Mouse (Mus musculus) kidney, embryonic 14.5 days (tissue): ENCODE measurements around the gene Lmod1. TPM values are rescaled to one million over a fixed set of nuclear protein-coding genes. Genes with fewer than 3 reads are reported as not detected.

ENCODE experiments used
- ATAC-seq: fragments of 200-750 bp; cut with Nextera tagmentation; 2 replicates; pipeline ENCODE4 v1.8.0; 2017; ENCODE audit warnings: moderate number of reproducible peaks, mild to moderate bottlenecking, moderate TSS enrichment, moderate library complexity; ENCODE audit not compliant: low FRiP score, low TSS enrichment
- H3K27ac ChIP-seq: fragments of 300-500 bp; sonication (generic); 2 replicates; pipeline ENCODE4 v1.5.1; 2014; ENCODE audit warnings: low read depth, mild to moderate bottlenecking, low read length, moderate library complexity, mixed read lengths
- H3K27me3 ChIP-seq: fragments of 300-500 bp; sonication (generic); 2 replicates; pipeline ENCODE4 v1.6.1; 2014; ENCODE audit warnings: mild to moderate bottlenecking, low read length; ENCODE audit not compliant: control insufficient read depth, insufficient read depth
- H3K36me3 ChIP-seq: fragments of 300-500 bp; sonication (generic); 2 replicates; pipeline ENCODE4 v1.6.1; 2014; ENCODE audit warnings: low read length, mixed read lengths; ENCODE audit not compliant: control insufficient read depth, insufficient read depth
- H3K4me1 ChIP-seq: fragments of 300-500 bp; sonication (generic); 2 replicates; pipeline ENCODE4 v1.6.1; 2014; ENCODE audit warnings: low read length, mixed read lengths; ENCODE audit not compliant: control insufficient read depth, insufficient read depth
- H3K4me2 ChIP-seq: fragments of 300-500 bp; sonication (generic); replicated peaks from 2 replicates; pipeline ENCODE4 v1.6.1; 2014; ENCODE audit warnings: low read depth, mild to moderate bottlenecking, low read length
- H3K4me3 ChIP-seq: fragments of 300-500 bp; sonication (generic); 2 replicates; pipeline ENCODE4 v1.5.1; 2014; ENCODE audit warnings: mild to moderate bottlenecking, low read length
- H3K9ac ChIP-seq: fragments of 300-500 bp; sonication (generic); 2 replicates; pipeline ENCODE4 v1.6.1; 2014; ENCODE audit warnings: low read depth, mild to moderate bottlenecking, low read length, moderate library complexity
- H3K9me3 ChIP-seq: fragments of 300-500 bp; sonication (generic); 2 replicates; pipeline ENCODE4 v1.6.1; 2016; ENCODE audit warnings: low read length; ENCODE audit not compliant: control insufficient read depth
- WGBS: fragments of 180-500 bp; shearing (Covaris S2); extraction: QIAGEN DNeasy Blood & Tissue Kit; methylation state at CpG from one replicate; pipeline ENCODE4 v1.1.7; 2014; 5-methylcytosine and 5-hydroxymethylcytosine counted together
- polyA plus RNA-seq: library from polyadenylated mRNA; unstranded; fragments of >200 nt; fragmentation: Nextera tagmentation; extraction: Ambion mirVana; gene quantifications from 2 replicates; pipeline ENCODE4 v1.2.1, GENCODE M21; 2014

The Lmod1 gene
- polyA plus RNA-seq, 1 experiment from 2014 or later: 0.55 TPM

DNA sequence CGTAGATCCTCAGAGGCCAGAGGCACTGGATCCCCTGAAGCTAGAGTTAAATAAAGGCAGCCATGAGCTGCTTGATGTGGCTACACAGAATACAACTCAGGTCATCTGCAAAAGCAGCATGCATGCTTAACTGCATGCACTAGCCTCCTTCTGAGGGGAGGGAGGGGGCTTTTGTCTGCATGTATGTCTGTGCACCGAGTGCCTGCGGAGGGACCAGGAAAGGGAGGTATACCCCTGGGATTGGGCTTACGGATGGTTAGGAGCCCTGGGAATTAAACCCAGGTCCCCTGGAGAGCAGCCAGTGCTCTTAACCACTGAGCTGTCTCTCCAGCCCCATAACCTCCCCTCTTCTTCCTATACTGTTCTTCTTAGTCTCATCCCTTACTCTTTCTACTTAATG is 87.5 kb downstream of the Lmod1 start:
- Histone ChIP-seq H3K27ac (no peak overlapping the region; the same call in 1 of the 2 replicates), H3K9ac (no peak overlapping the region), H3K4me2 (no peak overlapping the region), H3K27me3 (no peaks in the 10 kb centered on the region), H3K36me3 (peaks cover 92% of the 10 kb centered on the region), H3K4me1 (no peaks in the 10 kb centered on the region), H3K4me3 (no peak overlapping the region), H3K9me3 (no peaks in the 10 kb centered on the region)
- ATAC-seq: no peak
- WGBS: 87% methylated on average over 4 of the region's 4 CpGs

DNA sequence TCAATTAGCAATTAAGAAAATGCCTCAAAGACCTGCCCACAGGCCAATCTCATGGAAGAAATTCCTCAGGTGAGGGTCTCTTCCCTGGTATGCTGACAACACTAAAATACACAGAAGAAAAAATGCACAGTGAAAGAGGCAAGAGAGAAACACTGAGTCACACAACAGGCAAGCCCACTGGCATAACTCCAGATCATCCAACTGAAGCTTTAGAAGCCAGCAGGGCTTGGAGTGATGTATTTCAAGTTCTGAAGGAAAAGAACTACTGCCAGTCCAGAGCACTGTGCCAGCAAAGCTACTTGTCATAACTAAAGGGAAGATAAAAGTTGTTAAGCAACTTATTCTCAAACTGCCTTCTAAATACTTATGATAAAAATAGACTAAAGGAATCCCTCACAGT is 89.4 kb downstream of the Lmod1 start:
- ATAC-seq: no peak
- Histone ChIP-seq H3K27me3 (no peaks in the 10 kb centered on the region), H3K9ac (no peak overlapping the region), H3K4me3 (no peak overlapping the region), H3K27ac (no peak overlapping the region), H3K36me3 (peaks cover 93% of the 10 kb centered on the region), H3K9me3 (no peaks in the 10 kb centered on the region), H3K4me1 (no peaks in the 10 kb centered on the region), H3K4me2 (no peak overlapping the region)

Other genes starting within 250 kb of the Lmod1 start
- 0.66 and 0.81 TPM in 2 replicates for gene Lgr6, start 219.5 kb upstream of the Lmod1 start, polyA plus RNA-seq
- gene Ptpn7, start 192.1 kb upstream of the Lmod1 start, polyA plus RNA-seq: 0.66 and 0.83 TPM in 2 replicates
- 32.0 and 44.5 TPM in 2 replicates for gene Arl8a, start 178.0 kb upstream of the Lmod1 start, polyA plus RNA-seq
- gene Gpr37l1, start 157.1 kb upstream of the Lmod1 start, polyA plus RNA-seq: not detected in 2 replicates
- 22.4 and 26.8 TPM in 2 replicates for gene Elf3, start 66.2 kb upstream of the Lmod1 start, polyA plus RNA-seq
- 66.6 and 86.8 TPM in 2 replicates for gene Rnpep, start 40.7 kb upstream of the Lmod1 start, polyA plus RNA-seq
- gene Timm17a, start 11.0 kb upstream of the Lmod1 start, polyA plus RNA-seq: 213 and 232 TPM in 2 replicates
- gene Shisa4, start 50.4 kb downstream of the Lmod1 start, polyA plus RNA-seq: 33.0 and 39.6 TPM in 2 replicates
- gene Ipo9, start 105.7 kb downstream of the Lmod1 start, polyA plus RNA-seq: 160 and 176 TPM in 2 replicates